Mouse (Mus musculus): ENCODE results near the gene Sec22b. TPM values are rescaled to one million over a fixed set of nuclear protein-coding genes. Genes with fewer than 3 reads are reported as not detected.

Gene Sec22b
- polyA plus RNA-seq (2015; fragmentation: Illumina TruSeq; extraction: RNeasy Lipid Tissue Mini Kit (QIAGEN cat#74804); ENCODE audit: insufficient read depth, low replicate concordance) = 74.0 TPM

DNA sequence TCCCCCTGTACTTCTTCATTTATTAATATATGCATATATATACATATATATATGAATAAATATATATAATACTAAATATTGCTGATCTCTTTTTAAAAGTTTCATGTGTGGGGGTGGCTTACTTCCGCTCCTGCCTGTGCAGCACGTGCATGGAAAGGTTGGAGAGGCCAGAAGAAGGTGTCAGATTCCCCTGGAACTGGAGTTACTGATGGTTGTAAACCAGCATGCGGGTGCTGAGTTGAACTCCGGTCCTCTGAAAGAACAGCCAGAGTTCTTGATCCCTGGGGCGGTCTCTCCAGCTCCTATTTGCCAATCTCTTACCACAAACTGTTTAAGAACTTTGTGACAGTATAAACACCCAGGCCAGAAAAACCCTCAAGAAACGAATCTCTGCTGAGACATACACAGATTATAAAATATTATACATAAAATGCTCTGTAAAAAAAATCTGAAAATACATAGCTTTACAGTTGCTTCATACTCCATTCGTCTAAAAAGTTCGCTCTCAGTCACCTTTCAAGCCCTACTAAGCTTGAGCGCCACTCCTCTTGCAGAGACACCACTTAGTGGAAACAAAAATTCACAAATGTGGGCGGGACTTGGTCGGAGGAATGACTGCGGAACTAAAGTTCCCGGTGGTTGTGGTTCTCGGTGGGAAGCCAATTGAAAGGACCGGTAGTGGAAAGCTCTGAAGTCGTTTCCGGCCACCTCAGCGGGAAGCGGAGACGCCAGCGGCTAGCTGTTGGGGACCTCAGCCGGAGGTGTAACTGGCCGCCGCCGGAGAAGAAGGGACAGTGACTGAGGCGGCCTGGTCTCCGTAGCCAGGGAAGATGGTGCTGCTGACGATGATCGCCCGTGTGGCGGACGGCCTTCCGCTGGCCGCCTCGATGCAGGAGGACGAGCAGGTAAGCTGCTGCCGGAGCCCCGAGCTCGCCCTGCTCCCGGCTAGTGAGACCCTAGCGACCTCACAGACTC, at the start of gene Sec22b:
Sec22b (plus strand) TSS at position 675 of the 975 bp plus-strand sequence.

DNA sequence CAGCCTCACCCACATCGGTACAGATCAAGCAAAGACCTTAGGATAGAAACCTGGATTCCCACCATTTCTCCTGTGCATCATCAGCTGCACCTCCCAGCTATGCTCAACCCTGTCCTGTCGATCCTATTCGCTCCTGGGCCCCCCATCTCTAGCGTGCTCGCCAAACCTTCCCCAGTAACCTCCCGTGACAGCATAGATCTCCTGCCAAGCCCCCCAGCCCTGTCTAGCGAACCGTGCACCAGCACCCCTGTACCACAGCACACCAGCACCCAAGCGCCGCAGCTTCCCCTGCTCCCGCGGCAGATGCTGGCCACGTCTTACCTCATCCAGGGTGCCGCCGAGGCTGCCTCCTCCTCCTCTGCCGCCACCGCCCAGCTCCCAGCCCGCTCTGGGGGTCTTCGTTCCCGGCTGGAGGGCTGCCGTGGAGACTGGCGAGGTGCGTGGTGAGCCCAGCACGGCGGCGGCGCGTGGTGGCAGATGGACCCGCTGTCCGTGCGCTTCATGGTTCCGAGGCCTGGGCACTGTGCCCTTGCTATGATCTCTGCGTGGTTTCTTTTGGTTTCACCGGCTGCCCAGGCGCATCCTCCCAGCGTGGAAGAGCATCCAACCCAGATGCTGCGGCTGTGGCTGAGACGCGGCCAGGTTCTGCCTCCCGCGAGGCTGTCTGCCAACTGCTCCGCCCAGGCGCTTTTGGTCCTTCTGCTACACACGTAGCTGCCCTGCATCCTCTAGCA, 12.7 kb upstream of the Sec22b start, which contains the start of gene Pde4dip:
Pde4dip (minus strand) TSS at position 540 of the 734 bp plus-strand sequence.

Other genes with a start within 250 kb of the Sec22b start
- 23.3 TPM for gene Prkab2, start 243.0 kb upstream of the Sec22b start, polyA plus RNA-seq (2015; fragmentation: Illumina TruSeq; extraction: RNeasy Lipid Tissue Mini Kit (QIAGEN cat#74804); ENCODE audit: insufficient read depth, low replicate concordance)
- not detected for gene Gm17651, start 226.5 kb upstream of the Sec22b start, polyA plus RNA-seq (2015; fragmentation: Illumina TruSeq; extraction: RNeasy Lipid Tissue Mini Kit (QIAGEN cat#74804); ENCODE audit: insufficient read depth, low replicate concordance)
- 35.2 TPM for gene Pde4dip, start 12.5 kb upstream of the Sec22b start, polyA plus RNA-seq (2015; fragmentation: Illumina TruSeq; extraction: RNeasy Lipid Tissue Mini Kit (QIAGEN cat#74804); ENCODE audit: insufficient read depth, low replicate concordance)
- 55.2 TPM for gene Notch2, start 112.3 kb downstream of the Sec22b start, polyA plus RNA-seq (2015; fragmentation: Illumina TruSeq; extraction: RNeasy Lipid Tissue Mini Kit (QIAGEN cat#74804); ENCODE audit: insufficient read depth, low replicate concordance)

Data from spleen, adult 10 weeks (tissue).